Mouse (Mus musculus) embryonic facial prominence, embryonic 15.5 days (tissue): Measurements from ENCODE around the gene Slc46a3. TPM values are rescaled to one million over a fixed set of nuclear protein-coding genes. Genes with fewer than 3 reads are reported as not detected.

Experiments used
- ATAC-seq: fragments of 200-750 bp; cut with Nextera tagmentation; 2 replicates; pipeline ENCODE4 v1.8.0; 2017; ENCODE audit warnings: low read depth, moderate TSS enrichment; ENCODE audit not compliant: insufficient number of reproducible peaks, low FRiP score, low TSS enrichment
- H3K27ac ChIP-seq: fragments of 300-500 bp; sonication (generic); replicated peaks from 2 replicates; pipeline ENCODE4 v1.5.1; 2015; ENCODE audit warnings: mild to moderate bottlenecking, inconsistent platforms
- H3K27me3 ChIP-seq: fragments of 300-500 bp; sonication (generic); 2 replicates; pipeline ENCODE4 v1.6.1; 2015; ENCODE audit warnings: inconsistent platforms
- H3K36me3 ChIP-seq: fragments of 300-500 bp; sonication (generic); 2 replicates; pipeline ENCODE4 v1.6.1; 2015; ENCODE audit warnings: mild to moderate bottlenecking, inconsistent platforms
- H3K4me1 ChIP-seq: fragments of 300-500 bp; sonication (generic); 2 replicates; pipeline ENCODE4 v1.6.1; 2015; ENCODE audit warnings: inconsistent platforms
- H3K4me2 ChIP-seq: fragments of 300-500 bp; sonication (generic); replicated peaks from 2 replicates; pipeline ENCODE4 v1.6.1; 2015; ENCODE audit warnings: mild to moderate bottlenecking, inconsistent platforms
- H3K4me3 ChIP-seq: fragments of 300-500 bp; sonication (generic); replicated peaks from 2 replicates; pipeline ENCODE4 v1.5.1; 2015; ENCODE audit warnings: mild to moderate bottlenecking, inconsistent platforms
- H3K9ac ChIP-seq: fragments of 300-500 bp; sonication (generic); 2 replicates; pipeline ENCODE4 v1.6.1; 2015; ENCODE audit warnings: inconsistent platforms
- H3K9me3 ChIP-seq: fragments of 300-500 bp; sonication (generic); replicated peaks from 2 replicates; pipeline ENCODE4 v1.6.1; 2016; ENCODE audit warnings: inconsistent platforms
- WGBS: fragments of 180-500 bp; shearing (Covaris S2); methylation state at CpG from one replicate; pipeline ENCODE4 v1.1.7; 2015; 5-methylcytosine and 5-hydroxymethylcytosine counted together
- polyA plus RNA-seq: library from polyadenylated mRNA; unstranded; fragments of >200 nt; fragmentation: Nextera tagmentation; extraction: Ambion mirVana; gene quantifications from 2 replicates; pipeline ENCODE4 v1.2.1, GENCODE M21; 2015

The Slc46a3 gene
- polyA plus RNA-seq, 1 experiment from 2014 or later: 4.6 TPM

DNA sequence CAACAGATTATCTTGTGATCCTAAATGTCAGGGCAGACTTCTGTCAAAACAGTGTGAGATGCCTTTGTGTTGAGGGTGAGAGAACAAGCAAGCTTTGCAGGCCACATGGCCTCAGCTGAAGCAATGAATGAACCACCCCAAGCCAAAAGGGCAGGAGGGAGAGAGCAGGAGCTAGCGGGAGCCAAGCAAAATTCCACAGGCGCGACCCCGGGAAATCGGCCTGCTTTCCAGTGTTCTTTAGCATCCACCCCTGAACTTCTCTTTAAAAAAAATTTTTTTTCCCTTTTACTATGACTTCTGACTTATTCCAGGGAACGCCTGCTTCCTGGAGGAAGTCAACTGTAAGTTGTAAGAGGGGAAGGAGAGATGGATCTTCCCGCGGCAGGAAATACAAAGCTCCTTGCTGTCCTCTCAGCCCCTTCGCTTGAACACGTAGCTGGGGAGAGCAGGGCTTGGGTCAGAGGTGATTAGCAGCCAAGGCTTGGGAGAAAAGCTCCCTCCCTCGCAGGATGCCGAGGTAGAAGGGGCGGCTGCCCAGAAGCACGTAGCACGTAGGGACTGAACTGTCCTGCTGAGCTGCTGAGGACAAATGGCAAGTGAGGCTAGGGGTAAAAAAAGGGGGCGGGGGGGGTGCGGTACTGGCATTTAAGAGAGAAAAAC lies 59.6 kb downstream of the Slc46a3 start:
- Histone ChIP-seq H3K4me3 (no peak overlapping the region), H3K9me3 (no peaks in the 10 kb centered on the region), H3K27ac (no peak overlapping the region), H3K27me3 (peaks cover 13% of the 10 kb centered on the region), H3K4me1 (no peaks in the 10 kb centered on the region), H3K4me2 (no peak overlapping the region), H3K9ac (no peak overlapping the region), H3K36me3 (no peaks in the 10 kb centered on the region)
- 12% methylated on average over 17 of the region's 17 CpGs for WGBS
- ATAC-seq: no peak

DNA sequence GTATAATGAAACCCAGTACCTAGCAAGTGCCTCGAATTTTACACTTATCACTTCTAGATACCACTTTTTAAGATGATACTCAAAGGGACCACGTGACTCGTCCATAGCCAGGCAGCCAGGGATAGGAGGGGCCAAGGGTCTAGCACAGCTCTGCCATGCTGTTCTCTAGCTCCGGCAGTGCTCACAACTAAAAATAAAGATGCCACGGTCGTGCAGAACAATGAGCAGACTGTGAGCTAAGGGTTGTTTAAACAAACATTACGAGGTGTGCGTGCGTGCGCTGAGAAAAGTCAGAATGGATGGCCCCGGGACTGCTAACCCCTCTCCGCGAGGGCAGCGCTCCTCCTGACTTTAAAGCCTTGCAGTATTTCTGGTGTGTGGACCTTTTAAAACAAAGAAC lies 61.8 kb downstream of the Slc46a3 start:
- Histone ChIP-seq H3K9ac (no peak overlapping the region), H3K4me2 (no peak overlapping the region), H3K4me1 (no peaks in the 10 kb centered on the region), H3K9me3 (no peaks in the 10 kb centered on the region), H3K27ac (no peak overlapping the region), H3K27me3 (peaks cover 13% of the 10 kb centered on the region), H3K36me3 (no peaks in the 10 kb centered on the region), H3K4me3 (no peak overlapping the region)
- 42% methylated on average over 14 of the region's 14 CpGs for WGBS
- no peak for ATAC-seq

DNA sequence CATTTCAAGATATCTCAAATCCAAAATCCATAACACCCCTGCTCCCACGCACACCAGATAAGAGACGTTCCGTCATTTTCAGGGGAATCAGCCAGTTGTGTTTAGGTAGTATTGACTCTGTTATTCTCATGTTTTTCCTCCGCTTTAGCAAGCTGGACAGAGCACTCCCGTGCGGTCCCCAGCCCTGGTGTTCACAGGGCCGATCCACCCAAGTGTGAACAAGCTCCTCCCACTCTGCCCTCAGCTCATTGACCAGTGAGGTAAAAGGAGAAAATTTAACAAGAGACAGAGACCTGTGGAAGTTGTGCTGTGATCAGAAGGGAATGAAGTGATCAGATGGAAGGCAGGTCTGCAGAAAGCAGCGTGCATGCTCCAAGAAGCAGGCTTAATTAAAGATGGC lies 65.8 kb downstream of the Slc46a3 start:
- WGBS: 79% methylated on average over 8 of the region's 8 CpGs
- H3K4me3 ChIP-seq: no peak overlapping the region
- peaks cover 9% of the 10 kb centered on the region; the same call in 1 of the 2 replicates for H3K4me1 ChIP-seq
- no peak for ATAC-seq
- H3K27me3 ChIP-seq: no peaks in the 10 kb centered on the region
- H3K4me2 ChIP-seq: no peak overlapping the region
- no peaks in the 10 kb centered on the region for H3K36me3 ChIP-seq
- no peaks in the 10 kb centered on the region for H3K9me3 ChIP-seq
- H3K9ac ChIP-seq: no peak overlapping the region
- H3K27ac ChIP-seq: no peak overlapping the region

Other genes starting within 250 kb of the Slc46a3 start
- 10.3 and 12.9 TPM in 2 replicates for gene Flt1, start 168.8 kb downstream of the Slc46a3 start, polyA plus RNA-seq
- gene Pomp, start 34.4 kb downstream of the Slc46a3 start, polyA plus RNA-seq: 431 and 459 TPM in 2 replicates
- gene Mtus2, start 62.5 kb upstream of the Slc46a3 start, polyA plus RNA-seq: 4.5 and 4.9 TPM in 2 replicates